15 mouse cellular contexts compared by ENCODE assay signal in the genomic region with DNA sequence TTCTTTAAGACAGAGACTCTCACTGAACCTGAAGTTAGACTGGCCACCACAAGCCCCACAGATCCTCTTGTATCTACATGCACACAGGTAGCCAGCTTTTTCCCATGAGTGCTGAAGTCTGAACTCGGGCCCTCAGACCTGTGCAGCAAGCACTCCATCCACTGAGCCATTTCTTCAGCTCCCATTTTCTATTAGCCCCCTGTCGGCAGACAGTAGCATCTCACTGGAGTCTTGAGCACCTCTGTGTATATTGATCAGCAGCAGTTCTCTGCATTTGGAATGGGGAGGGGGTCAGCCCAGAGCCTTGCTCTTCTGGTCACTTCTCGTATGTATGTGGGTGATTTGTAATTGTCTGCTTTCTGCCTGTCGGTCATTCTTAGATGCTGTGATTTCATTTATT. TPM values are rescaled to one million over a fixed set of nuclear protein-coding genes. Genes with fewer than 3 reads are reported as not detected.
DNase-seq lines count a peak whose midpoint lies in the region; ATAC-seq and TF ChIP-seq lines count a peak whose summit lies in the region.
"Had no signal": no experiment of that assay in that cellular context is flagged by ENCODE, and none has a peak within 500 bp of the region (broad histone marks: within the 10 kb centered on the region; RNA-seq: fewer than 3 reads in every experiment).

No protein-coding gene starts in this region.

- H3K36me3 ChIP-seq in splenic B cell, adult 2 months (ENCODE audit: control insufficient read depth, insufficient read depth, low read length, poor library complexity, severe bottlenecking): peaks cover 2% of the 10 kb centered on the region
- H3K36me3 ChIP-seq: intestine, embryonic 15.5 days had no signal

- intact Hi-C loops in gastrocnemius, adult 2 months (cut with DNase I): no loop called here
- intact Hi-C loops in gastrocnemius, postnatal 14 days (cut with DNase I; ENCODE audit: low total_unique reads): loop anchor here (5.0 kb wide), 1 partner anchor 42 kb away; a partner anchor contains a TSS

- TF ChIP-seq POLR2A in lung, adult 2 months (IDR thresholded peaks at IDR 0.05; ENCODE audit: borderline replicate concordance, extremely low read depth, low read depth, low read length): no peak
- TF ChIP-seq POLR2A in cortical plate, adult 2 months (IDR thresholded peaks at IDR 0.05; ENCODE audit: extremely low read depth, insufficient read depth, low read length): no peak

- TF ChIP-seq CTCF in gastrocnemius, adult 2 months (IDR thresholded peaks at IDR 0.05): peak; percentile 35; the same call in 1 of the 2 replicates
- 0 out of 2 replicates have a peak, but pooled peaks have one; percentile 4 for TF ChIP-seq CTCF in lung, adult 2 months (IDR thresholded peaks at IDR 0.05; ENCODE audit: insufficient read depth, low read length)
- peak; percentile 26; the same call in 1 of the 2 replicates for TF ChIP-seq CTCF in cortical plate, adult 2 months (IDR thresholded peaks at IDR 0.05; ENCODE audit: extremely low read depth, insufficient read depth, low read length)

- DNase-seq in gastrocnemius, adult 2 months: no peak
- DNase-seq in gastrocnemius, postnatal 14 days: no peak
- no peak for DNase-seq in lung, adult 2 months
- no peak for DNase-seq in lung, postnatal 25 days (ENCODE audit: low spot score)
- peak; percentile 24 for DNase-seq in splenic B cell, adult 2 months (ENCODE audit: low read depth, low spot score)
- no peak for DNase-seq in frontal cortex, postnatal 14 days (ENCODE audit: low spot score in 2 of 2)
- DNase-seq: adrenal gland, adult 8-10 months; cerebellum, postnatal 25 days; liver, embryonic 13.5 days had no signal

- H3K4me1 ChIP-seq in lung, adult 2 months (ENCODE audit: control insufficient read depth, insufficient read depth, low read length): no peaks in the 10 kb centered on the region; the same call in 1 of the 2 replicates
- H3K4me1 ChIP-seq in cortical plate, adult 2 months (ENCODE audit: control insufficient read depth, insufficient read depth, low read length): no peaks in the 10 kb centered on the region
- H3K4me1 ChIP-seq: forebrain, embryonic 12.5 days had no signal

- H3K27me3 ChIP-seq in splenic B cell, adult 2 months (ENCODE audit: control insufficient read depth, insufficient read depth, low read length, poor library complexity, severe bottlenecking): no peaks in the 10 kb centered on the region
- H3K27me3 ChIP-seq: forebrain, embryonic 12.5 days; intestine, embryonic 15.5 days; liver, embryonic 13.5 days had no signal

- WGBS in lung, adult 2 months: 63% methylated on average over 4 of the region's 4 CpGs

- no peak for ATAC-seq in frontal cortex, adult (ENCODE audit: low TSS enrichment)
- ATAC-seq: intestine, embryonic 15.5 days had no signal

- H3K27ac ChIP-seq in gastrocnemius, adult 2 months: no peak overlapping the region
- no peak overlapping the region for H3K27ac ChIP-seq in cortical plate, adult 2 months (ENCODE audit: insufficient read depth, low read length)
- H3K27ac ChIP-seq: forebrain, embryonic 12.5 days; intestine, embryonic 15.5 days had no signal

- no peak overlapping the region for H3K4me3 ChIP-seq in gastrocnemius, adult 2 months
- no peak overlapping the region for H3K4me3 ChIP-seq in lung, adult 2 months (replicated peaks; ENCODE audit: extremely low read depth, low read depth, low read length)
- no peak overlapping the region for H3K4me3 ChIP-seq in cortical plate, adult 2 months (ENCODE audit: insufficient read depth, low read length)
- H3K4me3 ChIP-seq: forebrain, embryonic 12.5 days; intestine, embryonic 15.5 days; liver, embryonic 13.5 days had no signal

RNA-seq across cellular contexts. Expression of a gene that starts 6.8 kb away (rescaled TPM):
- total RNA-seq in gastrocnemius, adult 2 months (2021): 10 to 100 TPM; 16.2 to 19.2 TPM
- 10 to 100 TPM; 14.3 to 15.5 TPM for total RNA-seq in gastrocnemius, postnatal 14 days (2021)
- 35.3 and 44.6 TPM in 2 replicates for polyA plus RNA-seq in lung, adult 2 months (2012; rRNA removed)
- polyA plus RNA-seq in cortical plate, adult 2 months (2012; rRNA removed): 45.6 and 47.0 TPM in 2 replicates

RNA-seq across cellular contexts. Expression of a gene that starts 19.4 kb away (rescaled TPM):
- total RNA-seq in gastrocnemius, adult 2 months (2021): 1 to 10 TPM; 2.2 to 6.1 TPM
- total RNA-seq in gastrocnemius, postnatal 14 days (2021): 1 to 10 TPM; 8.4 to 9.6 TPM
- not detected in 2 replicates for polyA plus RNA-seq in lung, adult 2 months (2012; rRNA removed)
- polyA plus RNA-seq in cortical plate, adult 2 months (2012; rRNA removed): 0.19 and 0.34 TPM in 2 replicates
- total RNA-seq: adrenal gland, adult 8-10 months had no signal
- polyA plus RNA-seq: liver, embryonic 13.5 days had no signal

RNA-seq across cellular contexts. Expression of a gene that starts 22.3 kb away (rescaled TPM):
- not detected for total RNA-seq in gastrocnemius, adult 2 months (2021)
- total RNA-seq in gastrocnemius, postnatal 14 days (2021): not detected
- not detected in 2 replicates for polyA plus RNA-seq in lung, adult 2 months (2012; rRNA removed)
- not detected in 2 replicates for polyA plus RNA-seq in cortical plate, adult 2 months (2012; rRNA removed)
- total RNA-seq: heart, adult 8-10 months had no signal
- polyA plus RNA-seq: forebrain, embryonic 12.5 days; liver, embryonic 13.5 days had no signal

RNA-seq across cellular contexts. Expression of a gene that starts 24.2 kb away (rescaled TPM):
- 10 to 100 TPM in 1 of 2 experiments, 1 to 10 TPM in 1; 4.5 to 11.4 TPM for total RNA-seq in gastrocnemius, adult 2 months (2021)
- 1 to 10 TPM; 9.2 to 9.3 TPM for total RNA-seq in gastrocnemius, postnatal 14 days (2021)
- 17.9 and 19.2 TPM in 2 replicates for polyA plus RNA-seq in lung, adult 2 months (2012; rRNA removed)
- polyA plus RNA-seq in cortical plate, adult 2 months (2012; rRNA removed): 18.5 and 24.8 TPM in 2 replicates

RNA-seq across cellular contexts. Expression of a gene that starts 35.3 kb away (rescaled TPM):
- not detected for total RNA-seq in gastrocnemius, adult 2 months (2021)
- total RNA-seq in gastrocnemius, postnatal 14 days (2021): not detected
- polyA plus RNA-seq in lung, adult 2 months (2012; rRNA removed): 6.2 and 6.9 TPM in 2 replicates
- polyA plus RNA-seq in cortical plate, adult 2 months (2012; rRNA removed): not detected in 2 replicates
- total RNA-seq: heart, adult 8-10 months; layer of hippocampus, postnatal 14 days had no signal
- polyA plus RNA-seq: forebrain, embryonic 12.5 days; liver, embryonic 13.5 days had no signal
